Mouse (Mus musculus): ENCODE data around the gene Snrpa.

DNA sequence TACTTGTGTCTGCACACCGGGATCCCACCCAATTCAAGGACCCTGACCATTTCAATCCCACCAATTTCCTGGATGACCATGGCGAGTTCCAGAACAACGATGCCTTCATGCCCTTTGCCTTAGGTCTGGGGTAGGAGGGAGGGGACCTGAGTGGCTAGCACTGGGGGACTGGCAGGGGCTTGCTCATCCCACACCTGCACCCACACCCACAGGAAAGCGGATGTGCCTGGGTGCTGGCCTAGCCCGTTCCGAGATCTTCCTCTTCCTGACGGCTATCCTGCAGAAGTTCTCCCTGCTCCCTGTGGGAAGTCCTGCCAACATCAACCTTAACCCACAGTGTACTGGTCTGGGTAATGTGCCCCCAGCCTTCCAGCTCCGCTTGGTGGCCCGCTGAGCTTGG is 37.9 kb downstream of the Snrpa start:
- TF ChIP-seq CTCF (conservative IDR thresholded peaks at IDR 0.05 in 1 of 2, IDR thresholded peaks at IDR 0.05 in 1 of 2; ENCODE audit: low read depth in 2 of 2, low read length in 2 of 2) (no peak), ZMIZ1 (IDR thresholded peaks at IDR 0.05; ENCODE audit: low read depth, low read length) (no peak), E2F4 (IDR thresholded peaks at IDR 0.05; ENCODE audit: insufficient replicate concordance, low read depth, low read length) (no peak), IRF4 (IDR thresholded peaks at IDR 0.05; ENCODE audit: low read depth, low read length) (no peak), EP300 (IDR thresholded peaks at IDR 0.05; ENCODE audit: low read length) (no peak), SIN3A (IDR thresholded peaks at IDR 0.05; ENCODE audit: low read length) (no peak), USF1 (IDR thresholded peaks at IDR 0.05; ENCODE audit: low read depth, low read length) (no peak), MYC (IDR thresholded peaks at IDR 0.05; ENCODE audit: low read depth, low read length) (no peak), RCOR1 (conservative IDR thresholded peaks at IDR 0.05; ENCODE audit: low read depth, low read length) (no peak), POLR2A (IDR thresholded peaks at IDR 0.05; ENCODE audit: low read depth, low read length) (no peak), MEF2A (IDR thresholded peaks at IDR 0.05; ENCODE audit: borderline replicate concordance, low read depth, low read length) (no peak), HCFC1 (IDR thresholded peaks at IDR 0.05; ENCODE audit: low read depth, low read length) (no peak)

All from CH12.LX (cell line).